ENCODE assay signal across 9 mouse cellular contexts in genomic region chr8:120230715-120231614, GRCm38 (mm10). TPM values are rescaled to one million over a fixed set of nuclear protein-coding genes. Genes with fewer than 3 reads are reported as not detected.
A peak's percentile ranks its signal among the peaks of the same experiment; 100 is the strongest.
DNase-seq lines count a peak whose midpoint lies in the region; ATAC-seq and TF ChIP-seq lines count a peak whose summit lies in the region.
"Had no signal": no experiment of that assay in that cellular context is flagged by ENCODE, and none has a peak within 500 bp of the region (broad histone marks: within the 10 kb centered on the region; RNA-seq: fewer than 3 reads in every experiment).

No protein-coding gene starts in this region.

- peak overlapping the region; percentile 83; the same call in 1 of the 2 replicates for H3K4me3 ChIP-seq in E14TG2a.4 (replicated peaks; ENCODE audit: low read length)
- H3K4me3 ChIP-seq in limb, embryonic 12.5 days (replicated peaks), result peak overlapping the region; percentile 72
- peak overlapping the region; percentile 64 for H3K4me3 ChIP-seq in neural tube, embryonic 15.5 days (replicated peaks)

- peak; percentile 49 for DNase-seq in embryo, embryonic 11 days
- no peak for DNase-seq in ovary, postnatal 14 days (ENCODE audit: low spot score)
- DNase-seq in Muller cell, postnatal 12 days (ENCODE audit: inconsistent ontology term), result no peak
- DNase-seq in cerebellum, postnatal 14 days, result no peak

- H3K27ac ChIP-seq in limb, embryonic 12.5 days, result no peak overlapping the region
- no peak overlapping the region for H3K27ac ChIP-seq in neural tube, embryonic 15.5 days (replicated peaks)
- H3K27ac ChIP-seq: macrophage had no signal

- H3K27me3 ChIP-seq in E14TG2a.4 (ENCODE audit: insufficient read depth, low read length), result peaks cover 66% of the 10 kb centered on the region
- H3K27me3 ChIP-seq in limb, embryonic 12.5 days, result peaks cover 8% of the 10 kb centered on the region; the same call in 1 of the 2 replicates
- H3K27me3 ChIP-seq in neural tube, embryonic 15.5 days (replicated peaks), result no peaks in the 10 kb centered on the region

- peak overlapping the region; percentile 99 for H3K4me2 ChIP-seq in limb, embryonic 12.5 days
- H3K4me2 ChIP-seq in neural tube, embryonic 15.5 days, result peak overlapping the region; percentile 83

- peak; percentile 59 to 66 for ATAC-seq in hematopoietic stem cell, adult 5-6 weeks (replicated peaks in 1 of 2; ENCODE audit: insufficient read depth in 1 of 2, low FRiP score in 2 of 2, low TSS enrichment in 1 of 2, low read depth in 1 of 2, poor library complexity in 2 of 2, severe bottlenecking in 2 of 2)
- no peak for ATAC-seq in limb, embryonic 12.5 days (ENCODE audit: insufficient number of reproducible peaks, insufficient read depth, low FRiP score, low TSS enrichment, low read depth)
- no peak for ATAC-seq in neural tube, embryonic 15.5 days (ENCODE audit: low FRiP score)

- peak overlapping the region; percentile 84 for H3K9ac ChIP-seq in limb, embryonic 12.5 days (replicated peaks)
- peak overlapping the region; percentile 44 for H3K9ac ChIP-seq in neural tube, embryonic 15.5 days (replicated peaks)

- H3K4me1 ChIP-seq in E14TG2a.4 (replicated peaks; ENCODE audit: low read depth, low read length), result peaks cover 48% of the 10 kb centered on the region
- peaks cover 87% of the 10 kb centered on the region for H3K4me1 ChIP-seq in limb, embryonic 12.5 days (replicated peaks)
- H3K4me1 ChIP-seq in neural tube, embryonic 15.5 days, result peaks cover 86% of the 10 kb centered on the region

- no peak for TF ChIP-seq CTCF in E14TG2a.4 (conservative IDR thresholded peaks at IDR 0.05; ENCODE audit: low read length)

- H3K36me3 ChIP-seq in E14TG2a.4 (ENCODE audit: insufficient read depth, low read length), result peaks cover 15% of the 10 kb centered on the region; the same call in 1 of the 2 replicates
- H3K36me3 ChIP-seq in limb, embryonic 12.5 days, result peaks cover 13% of the 10 kb centered on the region
- H3K36me3 ChIP-seq in neural tube, embryonic 15.5 days, result no peaks in the 10 kb centered on the region

- no peaks in the 10 kb centered on the region for H3K9me3 ChIP-seq in E14TG2a.4 (ENCODE audit: low read length)
- H3K9me3 ChIP-seq in limb, embryonic 12.5 days, result no peaks in the 10 kb centered on the region
- H3K9me3 ChIP-seq in neural tube, embryonic 15.5 days (replicated peaks), result no peaks in the 10 kb centered on the region

- WGBS in limb, embryonic 12.5 days, result 14% methylated on average over 18 of the region's 18 CpGs
- WGBS in neural tube, embryonic 15.5 days, result 24% methylated on average over 18 of the region's 18 CpGs

RNA-seq across cellular contexts. Expression of gene Gse1, which starts 2.7 kb away (rescaled TPM):
- total RNA-seq in hematopoietic stem cell, adult 5-6 weeks (2017), result 16.6 and 21.2 TPM in 2 replicates
- polyA plus RNA-seq in limb, embryonic 12.5 days (2016; fragmentation: Nextera tagmentation; extraction: Ambion mirVana), result 7.6 and 9.1 TPM in 2 replicates
- polyA plus RNA-seq in neural tube, embryonic 15.5 days (2015; fragmentation: Nextera tagmentation; extraction: Ambion mirVana), result 12.2 and 14.0 TPM in 2 replicates

RNA-seq across cellular contexts. Expression of gene Fam92b, which starts 53.7 kb away (rescaled TPM):
- total RNA-seq in hematopoietic stem cell, adult 5-6 weeks (2017), result not detected in 2 replicates
- polyA plus RNA-seq in limb, embryonic 12.5 days (2016; fragmentation: Nextera tagmentation; extraction: Ambion mirVana), result not detected in 2 replicates
- 1.6 and 1.7 TPM in 2 replicates for polyA plus RNA-seq in neural tube, embryonic 15.5 days (2015; fragmentation: Nextera tagmentation; extraction: Ambion mirVana)
- polyA plus RNA-seq: macrophage had no signal

Comparison
In these comparisons a context has a peak if more than half of its experiments do, and no peak if none do; other contexts are left out.
1. ATAC-seq: peak in hematopoietic stem cell, adult 5-6 weeks (2 of 2); none in limb, embryonic 12.5 days (single experiment) and neural tube, embryonic 15.5 days (single experiment).
2. Peak in every context shown above with its lines, with median percentiles within 50 percentile points of each other: H3K4me3 ChIP-seq.